Mouse (Mus musculus): ENCODE results near the gene Trip12.

GRCm38 (mm10) chr1:84791393-84791792, 48.9 kb downstream of the Trip12 start:
- TF ChIP-seq POLR2A (IDR thresholded peaks at IDR 0.05; ENCODE audit: low read depth, low read length) = no peak
- TF ChIP-seq CTCF (IDR thresholded peaks at IDR 0.05; ENCODE audit: extremely low read depth, insufficient read length, insufficient replicate concordance, low read depth, low read length) = no peak

Measured in small intestine, adult 2 months (tissue).